In genomic region chr16:4658781-4659245, GRCm38 (mm10) we compare ENCODE assay signal across 9 mouse cellular contexts. TPM values are rescaled to one million over a fixed set of nuclear protein-coding genes. Genes with fewer than 3 reads are reported as not detected.
A peak's percentile ranks its signal among the peaks of the same experiment; 100 is the strongest.
DNase-seq lines count a peak whose midpoint lies in the region; ATAC-seq and TF ChIP-seq lines count a peak whose summit lies in the region.
"Had no signal": no experiment of that assay in that cellular context is flagged by ENCODE, and none has a peak within 500 bp of the region (broad histone marks: within the 10 kb centered on the region; RNA-seq: fewer than 3 reads in every experiment).

No protein-coding gene starts in this region.

- H3K9me3 ChIP-seq in limb, embryonic 13.5 days, result no peaks in the 10 kb centered on the region
- H3K9me3 ChIP-seq: liver, embryonic 15.5 days had no signal

- no peak overlapping the region for H3K4me3 ChIP-seq in layer of hippocampus, adult 2 months
- H3K4me3 ChIP-seq in limb, embryonic 13.5 days, result peak overlapping the region; percentile 10; the same call in 1 of the 2 replicates
- H3K4me3 ChIP-seq: liver, embryonic 15.5 days had no signal

- no peak overlapping the region for H3K9ac ChIP-seq in limb, embryonic 13.5 days
- H3K9ac ChIP-seq: liver, embryonic 15.5 days had no signal

- TF ChIP-seq CTCF in layer of hippocampus, adult 2 months (conservative IDR thresholded peaks at IDR 0.05), result no peak

- H3K4me2 ChIP-seq in limb, embryonic 13.5 days (replicated peaks), result peak overlapping the region; percentile 48
- H3K4me2 ChIP-seq: liver, embryonic 15.5 days had no signal

- peaks cover 66% of the 10 kb centered on the region for H3K4me1 ChIP-seq in limb, embryonic 13.5 days

- ATAC-seq in granulocyte monocyte progenitor cell, adult 5-6 weeks (replicated peaks; ENCODE audit: poor library complexity, severe bottlenecking), result 0 out of 2 replicates have a peak, but pooled peaks have one; percentile 26
- ATAC-seq in limb, embryonic 13.5 days (ENCODE audit: low FRiP score, low read depth), result peak; percentile 93
- ATAC-seq in inflammation-experienced regulatory T-cells, adult 6 months, result no peak

- peak overlapping the region; percentile 65 for H3K27ac ChIP-seq in layer of hippocampus, adult 2 months
- H3K27ac ChIP-seq in limb, embryonic 13.5 days, result peak overlapping the region; percentile 96
- H3K27ac ChIP-seq: liver, embryonic 15.5 days had no signal

- 8% methylated on average over 11 of the region's 11 CpGs for WGBS in limb, embryonic 13.5 days

- peaks cover 36% of the 10 kb centered on the region for H3K36me3 ChIP-seq in limb, embryonic 13.5 days

- DNase-seq in layer of hippocampus, adult 2 months (ENCODE audit: low spot score in 2 of 2), result no peak
- no peak for DNase-seq in layer of hippocampus, postnatal 36 days
- peak; percentile 87 for DNase-seq in embryo, embryonic 10 days (ENCODE audit: low spot score)
- DNase-seq in retina, postnatal 1 day, result peak; percentile 77
- no peak for DNase-seq in adrenal gland, postnatal 10 days

- no peaks in the 10 kb centered on the region for H3K27me3 ChIP-seq in limb, embryonic 13.5 days
- H3K27me3 ChIP-seq: liver, embryonic 15.5 days had no signal

RNA-seq across cellular contexts. Expression of gene Dnaja3, which starts 19.0 kb away (rescaled TPM):
- total RNA-seq in layer of hippocampus, adult 2 months (2021), result 10 to 100 TPM; 61.2 to 65.4 TPM
- 10 to 100 TPM; 61.7 to 65.6 TPM for total RNA-seq in layer of hippocampus, postnatal 36 days (2021)
- total RNA-seq in granulocyte monocyte progenitor cell, adult 5-6 weeks (2014; fragmentation: Nextera tagmentation), result 41.9 and 45.8 TPM in 2 replicates
- 60.9 and 66.4 TPM in 2 replicates for total RNA-seq in granulocyte monocyte progenitor cell, adult 5-6 weeks (2017)
- polyA plus RNA-seq in limb, embryonic 13.5 days (2015; fragmentation: Nextera tagmentation; extraction: Ambion mirVana), result 56.6 and 60.0 TPM in 2 replicates
- total RNA-seq in adrenal gland, postnatal 10 days (2021), result 100 to 1,000 TPM; 161 to 167 TPM
- 10 to 100 TPM; 21.1 to 28.7 (median 25.3) TPM for polyA plus RNA-seq in inflammation-experienced regulatory T-cells, adult 6 months (2017; shearing (Covaris generic))

RNA-seq across cellular contexts. Expression of gene Vasn, which starts 19.1 kb away (rescaled TPM):
- total RNA-seq in layer of hippocampus, adult 2 months (2021), result 1 to 10 TPM; 5.7 to 6.2 TPM
- 1 to 10 TPM; 4.4 to 5.7 TPM for total RNA-seq in layer of hippocampus, postnatal 36 days (2021)
- not detected in 2 replicates for total RNA-seq in granulocyte monocyte progenitor cell, adult 5-6 weeks (2014; fragmentation: Nextera tagmentation)
- total RNA-seq in granulocyte monocyte progenitor cell, adult 5-6 weeks (2017), result 0.67 TPM in 1 of 2 replicates, not detected in the other
- polyA plus RNA-seq in limb, embryonic 13.5 days (2015; fragmentation: Nextera tagmentation; extraction: Ambion mirVana), result 35.6 and 35.9 TPM in 2 replicates
- 10 to 100 TPM; 10.0 to 14.7 TPM for total RNA-seq in adrenal gland, postnatal 10 days (2021)
- polyA plus RNA-seq in inflammation-experienced regulatory T-cells, adult 6 months (2017; shearing (Covaris generic)), result 1 to 10 TPM in 1 of 3 experiments, under 1 TPM in 2; 0.78 to 1.6 (median 0.84) TPM

RNA-seq across cellular contexts. Expression of gene Coro7, which starts 20.8 kb away (rescaled TPM):
- total RNA-seq in layer of hippocampus, adult 2 months (2021), result 10 to 100 TPM; 85.6 to 93.4 TPM
- total RNA-seq in layer of hippocampus, postnatal 36 days (2021), result 10 to 100 TPM; 79.4 to 96.0 TPM
- total RNA-seq in granulocyte monocyte progenitor cell, adult 5-6 weeks (2014; fragmentation: Nextera tagmentation), result 115 and 187 TPM in 2 replicates
- 39.8 and 58.1 TPM in 2 replicates for total RNA-seq in granulocyte monocyte progenitor cell, adult 5-6 weeks (2017)
- 19.6 and 20.8 TPM in 2 replicates for polyA plus RNA-seq in limb, embryonic 13.5 days (2015; fragmentation: Nextera tagmentation; extraction: Ambion mirVana)
- total RNA-seq in adrenal gland, postnatal 10 days (2021), result 10 to 100 TPM; 27.9 to 38.7 TPM
- 100 to 1,000 TPM in 2 of 3 experiments, 10 to 100 TPM in 1; 94.9 to 137 (median 111) TPM for polyA plus RNA-seq in inflammation-experienced regulatory T-cells, adult 6 months (2017; shearing (Covaris generic))

RNA-seq across cellular contexts. Expression of gene Pam16, which starts 34.0 kb away (rescaled TPM):
- total RNA-seq in layer of hippocampus, adult 2 months (2021), result 10 to 100 TPM; 72.3 to 75.2 TPM
- total RNA-seq in layer of hippocampus, postnatal 36 days (2021), result 10 to 100 TPM; 84.4 to 90.4 TPM
- 42.3 and 113 TPM in 2 replicates for total RNA-seq in granulocyte monocyte progenitor cell, adult 5-6 weeks (2014; fragmentation: Nextera tagmentation)
- total RNA-seq in granulocyte monocyte progenitor cell, adult 5-6 weeks (2017), result 45.2 and 50.0 TPM in 2 replicates
- polyA plus RNA-seq in limb, embryonic 13.5 days (2015; fragmentation: Nextera tagmentation; extraction: Ambion mirVana), result 105 and 106 TPM in 2 replicates
- 100 to 1,000 TPM; 115 to 116 TPM for total RNA-seq in adrenal gland, postnatal 10 days (2021)
- 10 to 100 TPM; 17.3 to 41.9 (median 31.7) TPM for polyA plus RNA-seq in inflammation-experienced regulatory T-cells, adult 6 months (2017; shearing (Covaris generic))

Comparison
In these comparisons a context has a peak if more than half of its experiments do, and no peak if none do; other contexts are left out.
1. DNase-seq: peak in embryo, embryonic 10 days (single experiment) and retina, postnatal 1 day (single experiment); none in layer of hippocampus, adult 2 months (0 of 2), layer of hippocampus, postnatal 36 days (0 of 2) and adrenal gland, postnatal 10 days (single experiment).